Mouse (Mus musculus) erythroblast, embryonic 14.5 days (primary cell): ENCODE data around the gene Rpa1.
"Not testable (repeated sequence)": the region's sequence is repeated elsewhere in the genome, so short reads cannot be mapped to it uniquely, and the experiment has no call there.

Source experiments
- GATA1 ChIP-seq: IDR thresholded peaks from 2 replicates; pipeline ENCODE4 v1.6.1; 2012; ENCODE audit warnings: low read length, inconsistent platforms, mixed read lengths
- TAL1 ChIP-seq: IDR thresholded peaks from 3 replicates; pipeline ENCODE4 v1.6.1; 2012; ENCODE audit warnings: low read length, inconsistent platforms, mixed read lengths

DNA sequence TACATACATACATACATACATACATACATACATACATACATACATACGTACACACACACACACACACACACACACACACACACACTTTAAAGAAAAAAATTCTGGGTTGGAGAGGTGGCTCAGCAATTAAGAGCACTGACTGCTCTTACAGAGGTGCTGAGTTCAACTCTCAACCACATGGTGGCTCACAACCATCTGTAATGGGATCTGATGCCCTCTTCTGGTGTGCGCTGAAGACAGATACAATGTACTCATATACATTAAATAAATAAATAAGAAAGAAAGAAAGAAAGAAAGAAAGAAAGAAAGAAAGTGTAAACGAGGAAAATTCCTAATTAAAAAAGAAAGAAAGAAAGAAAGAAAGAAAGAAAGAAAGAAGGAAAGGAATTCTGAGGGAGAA is 64.3 kb downstream of the Rpa1 start:
- not testable (repeated sequence) for TF ChIP-seq GATA1, TAL1
